Mouse (Mus musculus) midbrain, embryonic 13.5 days (tissue): ENCODE measurements at regions not wholly inside any gene's neighbourhood (a gene's known extent, or its start where the extent isn't known, plus 50 kb on each side); places are given as distances from the start of the nearest gene placed in this dataset.

ENCODE experiments used
- ATAC-seq: fragments of 200-750 bp; cut with Nextera tagmentation; 2 replicates; pipeline ENCODE4 v1.8.0; 2017; ENCODE audit warnings: mild to moderate bottlenecking, moderate TSS enrichment, moderate library complexity
- H3K27ac ChIP-seq: fragments of 300-500 bp; sonication (generic); 2 replicates; pipeline ENCODE4 v1.5.1; 2015; ENCODE audit warnings: inconsistent platforms, mild to moderate bottlenecking, moderate library complexity
- H3K27me3 ChIP-seq: fragments of 300-500 bp; sonication (generic); 2 replicates; pipeline ENCODE4 v1.6.1; 2015; ENCODE audit warnings: mild to moderate bottlenecking, inconsistent platforms
- H3K36me3 ChIP-seq: fragments of 300-500 bp; sonication (generic); 2 replicates; pipeline ENCODE4 v1.6.1; 2015; ENCODE audit warnings: mild to moderate bottlenecking, inconsistent platforms
- H3K4me1 ChIP-seq: fragments of 300-500 bp; sonication (generic); replicated peaks from 2 replicates; pipeline ENCODE4 v1.6.1; 2015; ENCODE audit warnings: inconsistent platforms
- H3K4me2 ChIP-seq: fragments of 300-500 bp; sonication (generic); replicated peaks from 2 replicates; pipeline ENCODE4 v1.6.1; 2015; ENCODE audit warnings: moderate library complexity, mild to moderate bottlenecking, inconsistent platforms
- H3K4me3 ChIP-seq: fragments of 300-500 bp; sonication (generic); replicated peaks from 2 replicates; pipeline ENCODE4 v1.5.1; 2015; ENCODE audit warnings: mild to moderate bottlenecking, inconsistent platforms
- H3K9ac ChIP-seq: fragments of 300-500 bp; sonication (generic); replicated peaks from 2 replicates; pipeline ENCODE4 v1.6.1; 2015; ENCODE audit warnings: mild to moderate bottlenecking, inconsistent platforms
- H3K9me3 ChIP-seq: fragments of 300-500 bp; sonication (generic); 2 replicates; pipeline ENCODE4 v1.6.1; 2016; ENCODE audit warnings: mild to moderate bottlenecking, inconsistent platforms
- WGBS: fragments of 180-500 bp; shearing (Covaris S2); methylation state at CpG from one replicate; pipeline ENCODE4 v1.1.7; 2015; 5-methylcytosine and 5-hydroxymethylcytosine counted together

DNA sequence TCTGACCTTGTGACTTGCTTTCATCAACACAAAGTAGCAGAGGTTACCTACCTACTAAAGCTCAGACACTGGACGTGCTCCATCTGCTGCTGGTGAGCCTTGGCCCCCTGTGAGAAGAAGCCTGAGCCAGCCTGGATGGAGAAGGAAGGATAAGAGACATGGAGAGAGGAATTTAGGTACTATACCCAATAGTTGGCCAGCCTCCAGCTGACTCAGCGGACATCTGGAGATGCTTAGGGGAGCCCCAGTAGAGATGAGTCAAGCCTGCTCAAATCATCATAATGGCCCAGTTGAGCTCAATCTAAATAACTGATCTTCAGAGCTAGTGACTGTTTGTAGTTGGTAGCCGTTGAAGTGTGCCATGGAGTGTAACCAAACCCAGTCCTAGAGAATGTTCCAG is 53.7 kb upstream of the Ripply2 start:
- no peak overlapping the region for H3K4me3 ChIP-seq
- H3K4me2 ChIP-seq = no peak overlapping the region
- no peaks in the 10 kb centered on the region for H3K36me3 ChIP-seq
- ATAC-seq = no peak
- H3K4me1 ChIP-seq = no peaks in the 10 kb centered on the region
- no peaks in the 10 kb centered on the region for H3K9me3 ChIP-seq
- no peak overlapping the region for H3K9ac ChIP-seq
- no peaks in the 10 kb centered on the region for H3K27me3 ChIP-seq
- WGBS = 87% methylated on average over 3 of the region's 3 CpGs
- H3K27ac ChIP-seq = no peak overlapping the region

DNA sequence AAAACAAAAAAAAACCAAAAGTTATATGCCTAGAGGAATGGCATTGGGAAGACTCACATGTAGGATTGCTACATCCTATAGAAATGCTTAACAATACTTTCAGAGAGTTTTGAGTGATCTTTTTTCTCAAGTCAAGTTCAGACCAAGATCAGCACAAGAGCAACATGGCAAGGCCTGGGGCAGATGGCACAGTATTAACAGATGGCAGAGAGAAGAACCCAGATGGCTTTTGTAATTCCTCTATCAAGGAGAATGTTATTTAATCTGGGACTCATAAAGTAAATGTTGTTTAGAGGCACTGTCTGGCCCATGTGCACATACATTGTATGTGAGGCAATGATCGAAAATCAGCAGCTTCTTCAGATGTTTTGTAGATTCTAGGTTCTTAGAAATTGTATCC is 58.3 kb upstream of the Ripply2 start:
- WGBS = 89% methylated on average over 1 of the region's 1 CpGs
- no peaks in the 10 kb centered on the region for H3K36me3 ChIP-seq
- no peak overlapping the region for H3K27ac ChIP-seq

DNA sequence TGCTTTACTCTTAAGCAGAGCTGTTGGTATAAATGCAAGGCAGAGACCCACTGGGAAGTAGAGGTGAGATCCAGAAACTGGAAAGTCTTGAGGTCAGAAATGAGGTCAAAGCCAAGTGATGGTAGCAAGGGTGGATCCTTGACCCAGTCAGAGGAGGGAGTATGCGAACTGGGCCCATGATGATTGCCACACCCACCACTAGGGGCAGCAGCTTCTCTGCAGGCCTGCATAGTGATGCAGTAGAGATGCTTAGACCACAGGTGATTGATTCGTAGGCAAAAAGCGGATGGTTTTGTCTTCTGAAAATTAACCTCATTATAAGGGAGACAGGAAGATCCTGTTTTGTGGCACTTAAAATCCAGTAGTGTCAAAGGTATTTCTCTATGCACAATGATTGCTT is 59.6 kb upstream of the Ripply2 start:
- H3K4me3 ChIP-seq = no peak overlapping the region
- H3K27me3 ChIP-seq = no peaks in the 10 kb centered on the region
- no peak overlapping the region for H3K9ac ChIP-seq
- no peak overlapping the region for H3K27ac ChIP-seq
- ATAC-seq = no peak
- WGBS = 84% methylated on average over 3 of the region's 3 CpGs
- H3K36me3 ChIP-seq = no peaks in the 10 kb centered on the region
- H3K9me3 ChIP-seq = no peaks in the 10 kb centered on the region
- H3K4me1 ChIP-seq = peaks cover 8% of the 10 kb centered on the region
- no peak overlapping the region for H3K4me2 ChIP-seq

More for the DNA sequence above, 58.3 kb upstream of the Ripply2 start:
- Histone ChIP-seq H3K9ac (no peak overlapping the region), H3K4me2 (no peak overlapping the region), H3K27me3 (no peaks in the 10 kb centered on the region), H3K4me1 (0 out of 2 replicates have a peak, but pooled peaks cover 2% of the 10 kb centered on the region), H3K9me3 (no peaks in the 10 kb centered on the region), H3K4me3 (no peak overlapping the region)
- no peak for ATAC-seq

DNA sequence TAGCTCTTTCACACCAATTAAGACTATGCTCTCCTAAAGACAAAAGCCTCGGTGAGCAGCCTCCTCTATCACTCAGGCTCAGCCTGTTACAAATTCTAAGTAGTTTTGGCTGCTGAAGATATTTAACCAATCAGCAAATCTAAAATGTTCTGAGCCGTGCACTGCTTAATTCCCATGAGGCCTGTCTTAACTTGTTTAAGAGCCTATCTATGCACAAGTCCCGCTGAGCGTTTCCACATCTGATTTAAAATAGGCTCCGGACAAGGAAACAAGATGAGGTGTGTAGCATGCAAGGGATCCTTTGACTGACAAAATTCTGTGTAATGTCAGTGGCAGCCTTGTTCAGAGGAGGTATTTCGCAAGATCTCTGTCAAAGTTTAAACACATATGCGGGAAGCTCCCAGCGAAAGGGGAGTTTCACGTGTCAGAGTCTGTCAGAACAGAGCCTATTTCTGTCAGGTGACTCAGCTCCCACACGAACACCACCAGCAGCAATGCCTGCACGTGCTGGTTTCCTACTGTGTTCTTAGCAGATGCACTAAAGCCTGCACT is 63.3 kb upstream of the Ripply2 start:
- H3K4me2 ChIP-seq = no peak overlapping the region
- no peak overlapping the region for H3K4me3 ChIP-seq
- H3K27me3 ChIP-seq = no peaks in the 10 kb centered on the region
- WGBS = 62% methylated on average over 11 of the region's 11 CpGs
- H3K27ac ChIP-seq = no peak overlapping the region
- H3K36me3 ChIP-seq = no peaks in the 10 kb centered on the region
- H3K9me3 ChIP-seq = no peaks in the 10 kb centered on the region
- ATAC-seq = 0 out of 2 replicates have a peak, but pooled peaks have one; percentile 14
- peaks cover 12% of the 10 kb centered on the region for H3K4me1 ChIP-seq
- H3K9ac ChIP-seq = no peak overlapping the region

DNA sequence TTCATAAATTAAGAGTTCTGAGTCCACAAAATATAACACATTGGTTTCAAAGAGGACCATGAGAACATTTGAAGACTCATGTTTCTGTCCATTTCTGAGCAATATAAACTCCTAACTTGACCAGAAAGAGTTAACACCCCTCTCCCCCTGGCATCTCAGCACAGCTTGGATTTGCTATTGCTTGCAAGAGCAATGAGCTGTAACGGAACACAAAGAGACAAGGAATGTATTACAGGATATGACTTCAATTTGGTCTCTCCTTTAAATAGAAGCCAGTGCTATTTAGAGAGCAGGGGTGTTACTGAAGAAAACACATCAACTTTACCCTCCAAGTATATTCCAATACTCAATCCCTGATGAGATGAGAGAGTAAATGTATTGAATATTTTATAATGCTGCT is 65.5 kb upstream of the Ripply2 start:
- H3K9ac ChIP-seq = no peak overlapping the region
- H3K4me1 ChIP-seq = peaks cover 12% of the 10 kb centered on the region
- H3K4me3 ChIP-seq = no peak overlapping the region
- no peak overlapping the region for H3K27ac ChIP-seq
- H3K27me3 ChIP-seq = no peaks in the 10 kb centered on the region
- H3K4me2 ChIP-seq = no peak overlapping the region
- peak; percentile 34; the same call in 1 of the 2 replicates for ATAC-seq
- 9% methylated on average over 1 of the region's 1 CpGs for WGBS
- H3K36me3 ChIP-seq = no peaks in the 10 kb centered on the region
- no peaks in the 10 kb centered on the region for H3K9me3 ChIP-seq

DNA sequence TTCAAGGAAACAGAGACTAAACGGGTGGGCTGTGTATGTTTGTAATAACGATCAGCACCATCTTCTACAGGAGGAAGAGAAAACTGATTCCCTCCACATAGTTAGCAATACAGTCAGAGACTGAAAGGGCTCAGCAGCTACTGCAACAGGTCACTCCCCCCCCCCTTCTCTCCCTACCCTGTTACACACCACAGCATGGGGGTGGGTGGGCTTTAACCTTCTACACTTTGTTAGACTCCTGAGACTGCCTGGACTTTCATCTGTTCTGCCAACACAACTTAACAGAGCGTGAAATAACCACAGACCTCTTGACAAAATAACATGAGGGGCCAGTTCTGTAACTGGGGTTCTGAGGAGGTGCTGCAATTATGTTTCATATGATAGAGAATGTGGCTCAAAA is 50.7 kb upstream of the Snap91 start:
- no peak overlapping the region for H3K9ac ChIP-seq
- 74% methylated on average over 3 of the region's 3 CpGs for WGBS
- H3K36me3 ChIP-seq = no peaks in the 10 kb centered on the region
- no peaks in the 10 kb centered on the region for H3K4me1 ChIP-seq
- H3K4me2 ChIP-seq = no peak overlapping the region
- H3K4me3 ChIP-seq = no peak overlapping the region
- H3K27me3 ChIP-seq = no peaks in the 10 kb centered on the region
- no peak overlapping the region for H3K27ac ChIP-seq
- no peaks in the 10 kb centered on the region for H3K9me3 ChIP-seq
- ATAC-seq = no peak
